Mouse (Mus musculus) lung, embryonic 16.5 days (tissue): ENCODE results near the gene Frmd3. TPM values are rescaled to one million over a fixed set of nuclear protein-coding genes. Genes with fewer than 3 reads are reported as not detected.
"Not testable (repeated sequence)": the region's sequence is repeated elsewhere in the genome, so short reads cannot be mapped to it uniquely, and the experiment has no call there.

Experiments
- ATAC-seq: fragments of 200-750 bp; cut with Nextera tagmentation; 2 replicates; pipeline ENCODE4 v1.8.0; 2017; ENCODE audit warnings: low read depth, mild to moderate bottlenecking, moderate library complexity
- H3K27ac ChIP-seq: fragments of 300-500 bp; sonication (generic); 2 replicates; pipeline ENCODE4 v1.5.1; 2014; ENCODE audit warnings: mild to moderate bottlenecking, control low read depth, low read length
- H3K27me3 ChIP-seq: fragments of 300-500 bp; sonication (generic); 2 replicates; pipeline ENCODE4 v1.6.1; 2014; ENCODE audit warnings: low read depth, low read length, mixed read lengths; ENCODE audit not compliant: control insufficient read depth, insufficient read depth
- H3K36me3 ChIP-seq: fragments of 300-500 bp; sonication (generic); 2 replicates; pipeline ENCODE4 v1.6.1; 2014; ENCODE audit warnings: low read length; ENCODE audit not compliant: control insufficient read depth, insufficient read depth
- H3K4me1 ChIP-seq: fragments of 300-500 bp; sonication (generic); replicated peaks from 2 replicates; pipeline ENCODE4 v1.6.1; 2014; ENCODE audit warnings: low read length, mixed read lengths; ENCODE audit not compliant: control insufficient read depth, insufficient read depth
- H3K4me2 ChIP-seq: fragments of 300-500 bp; sonication (generic); 2 replicates; pipeline ENCODE4 v1.6.1; 2014; ENCODE audit warnings: low read depth, low read length, control low read depth
- H3K4me3 ChIP-seq: fragments of 300-500 bp; sonication (generic); 2 replicates; pipeline ENCODE4 v1.5.1; 2014; ENCODE audit warnings: mild to moderate bottlenecking, low read length, control low read depth
- H3K9ac ChIP-seq: fragments of 300-500 bp; sonication (generic); 2 replicates; pipeline ENCODE4 v1.6.1; 2014; ENCODE audit warnings: low read length, control low read depth
- H3K9me3 ChIP-seq: fragments of 300-500 bp; sonication (generic); 2 replicates; pipeline ENCODE4 v1.6.1; 2016; ENCODE audit warnings: low read length; ENCODE audit not compliant: control insufficient read depth
- WGBS: fragments of 180-500 bp; shearing (Covaris S2); extraction: QIAGEN DNeasy Blood & Tissue Kit; methylation state at CpG from one replicate; pipeline ENCODE4 v1.1.7; 2014; 5-methylcytosine and 5-hydroxymethylcytosine counted together
- polyA plus RNA-seq: library from polyadenylated mRNA; unstranded; fragments of >200 nt; fragmentation: Nextera tagmentation; extraction: Ambion mirVana; gene quantifications from 2 replicates; pipeline ENCODE4 v1.2.1, GENCODE M21; 2015

Gene Frmd3
- polyA plus RNA-seq, 1 experiment from 2014 or later: 0.63 TPM

GRCm38 (mm10) chr4:74110816-74111215 is 97.6 kb downstream of the Frmd3 start:
- Histone ChIP-seq H3K4me1 (no peaks in the 10 kb centered on the region), H3K27ac (no peak overlapping the region), H3K9me3 (no peaks in the 10 kb centered on the region), H3K9ac (no peak overlapping the region), H3K36me3 (no peaks in the 10 kb centered on the region), H3K27me3 (no peaks in the 10 kb centered on the region), H3K4me3 (no peak overlapping the region), H3K4me2 (no peak overlapping the region)
- ATAC-seq: no peak
- WGBS: 70% methylated on average over 3 of the region's 3 CpGs

- H3K4me2 ChIP-seq: no peak overlapping the region
- no peaks in the 10 kb centered on the region for H3K36me3 ChIP-seq
- H3K9me3 ChIP-seq: no peaks in the 10 kb centered on the region
- H3K9ac ChIP-seq: no peak overlapping the region
- H3K4me1 ChIP-seq: no peaks in the 10 kb centered on the region
- no peaks in the 10 kb centered on the region for H3K27me3 ChIP-seq
- ATAC-seq: no peak
- H3K27ac ChIP-seq: no peak overlapping the region
- H3K4me3 ChIP-seq: no peak overlapping the region
These were observed 178.3 kb downstream of the Frmd3 start for GRCm38 (mm10) chr4:74191528-74191927.

- Histone ChIP-seq H3K27ac (no peak overlapping the region), H3K4me3 (no peak overlapping the region), H3K36me3 (no peaks in the 10 kb centered on the region), H3K4me1 (no peaks in the 10 kb centered on the region), H3K9ac (no peak overlapping the region), H3K4me2 (no peak overlapping the region), H3K9me3 (no peaks in the 10 kb centered on the region), H3K27me3 (no peaks in the 10 kb centered on the region)
- no peak for ATAC-seq
These were observed 188.1 kb downstream of the Frmd3 start for GRCm38 (mm10) chr4:74201281-74201811.

GRCm38 (mm10) chr4:74221780-74222179 is 208.5 kb downstream of the Frmd3 start:
- H3K4me1 ChIP-seq, ATAC-seq, H3K27ac ChIP-seq, H3K9ac ChIP-seq, H3K36me3 ChIP-seq, H3K9me3 ChIP-seq, H3K4me2 ChIP-seq, H3K4me3 ChIP-seq, H3K27me3 ChIP-seq: not testable (repeated sequence)
- 91% methylated on average over 1 of the region's 1 CpGs for WGBS

GRCm38 (mm10) chr4:74222360-74222759 is 209.1 kb downstream of the Frmd3 start:
- no peak overlapping the region for H3K27ac ChIP-seq
- H3K36me3 ChIP-seq: no peaks in the 10 kb centered on the region
- no peak overlapping the region for H3K4me3 ChIP-seq
- no peaks in the 10 kb centered on the region for H3K4me1 ChIP-seq
- no peaks in the 10 kb centered on the region for H3K9me3 ChIP-seq
- H3K4me2 ChIP-seq: no peak overlapping the region
- 25% methylated on average over 3 of the region's 3 CpGs for WGBS
- ATAC-seq: no peak
- H3K27me3 ChIP-seq: no peaks in the 10 kb centered on the region
- H3K9ac ChIP-seq: no peak overlapping the region

GRCm38 (mm10) chr4:74224210-74224609 is 211.0 kb downstream of the Frmd3 start:
- Histone ChIP-seq H3K27ac (no peak overlapping the region), H3K27me3 (no peaks in the 10 kb centered on the region), H3K4me1 (no peaks in the 10 kb centered on the region), H3K36me3 (no peaks in the 10 kb centered on the region), H3K9ac (no peak overlapping the region), H3K9me3 (no peaks in the 10 kb centered on the region), H3K4me2 (no peak overlapping the region), H3K4me3 (no peak overlapping the region)
- ATAC-seq: no peak
- 54% methylated on average over 2 of the region's 2 CpGs for WGBS

GRCm38 (mm10) chr4:74230994-74231393 is 217.8 kb downstream of the Frmd3 start:
- no peaks in the 10 kb centered on the region for H3K9me3 ChIP-seq
- no peak overlapping the region for H3K4me3 ChIP-seq
- no peak overlapping the region for H3K4me2 ChIP-seq
- H3K9ac ChIP-seq: no peak overlapping the region
- ATAC-seq: 0 out of 2 replicates have a peak, but pooled peaks have one; percentile 5
- H3K4me1 ChIP-seq: no peaks in the 10 kb centered on the region
- H3K27me3 ChIP-seq: no peaks in the 10 kb centered on the region
- no peaks in the 10 kb centered on the region for H3K36me3 ChIP-seq
- 67% methylated on average over 4 of the region's 4 CpGs for WGBS
- H3K27ac ChIP-seq: no peak overlapping the region

- no peaks in the 10 kb centered on the region for H3K9me3 ChIP-seq
- WGBS: 56% methylated on average over 5 of the region's 5 CpGs
- no peaks in the 10 kb centered on the region for H3K36me3 ChIP-seq
- no peak overlapping the region for H3K27ac ChIP-seq
- no peak overlapping the region for H3K9ac ChIP-seq
- H3K4me1 ChIP-seq: no peaks in the 10 kb centered on the region
- H3K27me3 ChIP-seq: no peaks in the 10 kb centered on the region
- peak; percentile 44; the same call in 1 of the 2 replicates for ATAC-seq
- no peak overlapping the region for H3K4me3 ChIP-seq
- H3K4me2 ChIP-seq: no peak overlapping the region
These were observed 218.2 kb downstream of the Frmd3 start for GRCm38 (mm10) chr4:74231405-74231804.

- Histone ChIP-seq H3K9ac (no peak overlapping the region), H3K4me3 (no peak overlapping the region), H3K4me2 (no peak overlapping the region), H3K27ac (no peak overlapping the region), H3K4me1 (no peaks in the 10 kb centered on the region), H3K9me3 (no peaks in the 10 kb centered on the region), H3K36me3 (no peaks in the 10 kb centered on the region), H3K27me3 (no peaks in the 10 kb centered on the region)
- no peak for ATAC-seq
- 86% methylated on average over 3 of the region's 3 CpGs for WGBS
These were observed 220.3 kb downstream of the Frmd3 start for GRCm38 (mm10) chr4:74233534-74233933.

- Histone ChIP-seq H3K4me1 (no peaks in the 10 kb centered on the region), H3K4me3 (no peak within 1 kb of the TSS), H3K36me3 (no peaks in the 10 kb centered on the region), H3K9ac (no peak within 1 kb of the TSS), H3K27me3 (no peaks in the 10 kb centered on the region), H3K4me2 (no peak within 1 kb of the TSS), H3K27ac (no peak within 1 kb of the TSS), H3K9me3 (no peaks in the 10 kb centered on the region)
- WGBS: 75% methylated on average over 1 of the region's 1 CpGs
- no peak for ATAC-seq
These were observed 228.9 kb downstream of the Frmd3 start, which contains the start of gene Kdm4c for GRCm38 (mm10) chr4:74242176-74242575. Gene Kdm4c, plus strand, starts transcription at chr4:74242497.
